9 mouse cellular contexts compared by ENCODE assay signal in the genomic region with DNA sequence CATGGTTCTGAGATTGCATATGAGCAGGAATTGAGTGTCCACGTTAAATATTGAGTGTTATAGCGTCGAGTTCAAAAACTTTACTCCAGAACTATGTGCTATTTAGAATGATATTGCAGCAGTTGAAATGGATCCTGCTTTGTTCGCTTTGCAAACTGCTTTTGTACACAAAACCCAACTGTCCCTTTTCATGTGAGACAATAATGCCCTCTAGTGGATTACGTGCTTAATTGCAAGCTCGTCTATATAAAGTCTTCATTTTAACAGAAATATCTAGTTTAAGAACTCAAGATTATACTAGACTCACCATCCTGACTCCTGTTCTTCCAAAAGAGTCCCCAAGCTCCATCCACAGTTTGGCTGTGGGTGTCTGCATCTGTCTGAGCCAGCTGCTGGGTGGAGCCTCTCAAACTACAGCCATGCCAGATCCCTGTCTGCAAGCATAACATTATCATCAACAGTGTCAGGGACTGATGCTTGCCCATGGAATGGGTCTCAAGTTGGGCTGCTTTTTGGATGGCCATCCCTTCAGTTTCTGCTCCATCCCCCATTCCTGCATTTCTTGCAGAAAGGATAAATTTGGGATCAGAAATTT. TPM values are rescaled to one million over a fixed set of nuclear protein-coding genes. Genes with fewer than 3 reads are reported as not detected.
DNase-seq lines count a peak whose midpoint lies in the region; ATAC-seq and TF ChIP-seq lines count a peak whose summit lies in the region.
"Had no signal": no experiment of that assay in that cellular context is flagged by ENCODE, and none has a peak within 500 bp of the region (broad histone marks: within the 10 kb centered on the region; RNA-seq: fewer than 3 reads in every experiment).

No protein-coding gene starts in this region.

- H3K4me2 ChIP-seq in heart, embryonic 11.5 days, result no peak overlapping the region
- H3K4me2 ChIP-seq: limb, embryonic 12.5 days had no signal

- 9% methylated on average over 6 of the region's 6 CpGs for WGBS in heart, embryonic 11.5 days (ENCODE audit: insufficient replicate concordance)
- WGBS in bone marrow, adult 2 months, result 5% methylated on average over 6 of the region's 6 CpGs

- no peak for ATAC-seq in heart, embryonic 11.5 days (replicated peaks; ENCODE audit: insufficient number of reproducible peaks, low FRiP score, low TSS enrichment)

- intact Hi-C loops in heart, postnatal 10 days (cut with DNase I), result loop anchor here (1.0 kb wide), 1 partner anchor 142 kb away; no protein-coding TSS in a partner anchor

- no peak overlapping the region for H3K9ac ChIP-seq in heart, embryonic 11.5 days (ENCODE audit: low read depth, low read length)
- H3K9ac ChIP-seq: limb, embryonic 12.5 days had no signal

- TF ChIP-seq POLR2A in bone marrow, adult 2 months (IDR thresholded peaks at IDR 0.05; ENCODE audit: borderline replicate concordance, control insufficient read depth, low read depth, low read length), result no peak

- peaks cover 17% of the 10 kb centered on the region for H3K4me1 ChIP-seq in heart, embryonic 11.5 days (ENCODE audit: control insufficient read depth, insufficient read depth, low read length)
- H3K4me1 ChIP-seq in bone marrow, adult 2 months (ENCODE audit: control insufficient read depth, insufficient read depth, low read length), result peaks cover 2% of the 10 kb centered on the region; the same call in 1 of the 2 replicates

- H3K9me3 ChIP-seq in heart, embryonic 11.5 days (replicated peaks; ENCODE audit: control insufficient read depth, low read length), result no peaks in the 10 kb centered on the region
- H3K9me3 ChIP-seq: limb, embryonic 12.5 days had no signal

- H3K27me3 ChIP-seq in heart, embryonic 11.5 days (ENCODE audit: control insufficient read depth, insufficient read depth, low read length), result no peaks in the 10 kb centered on the region
- H3K27me3 ChIP-seq: limb, embryonic 12.5 days had no signal

- no peak overlapping the region for H3K4me3 ChIP-seq in heart, embryonic 11.5 days (ENCODE audit: low read depth, low read length)
- H3K4me3 ChIP-seq in bone marrow, adult 2 months (replicated peaks; ENCODE audit: control insufficient read depth, low read depth, low read length), result no peak overlapping the region
- H3K4me3 ChIP-seq: limb, embryonic 12.5 days had no signal

- DNase-seq in heart, adult 8-10 months (ENCODE audit: low spot score), result peak; percentile 38
- peak; percentile 29 to 43 for DNase-seq in B cell, adult 2 months
- DNase-seq in heart, postnatal 10 days, result peak; percentile 45 to 54
- DNase-seq in retina, embryonic 14.5 days (ENCODE audit: low spot score), result peak; percentile 84
- no peak for DNase-seq in adrenal gland, adult 2 months
- DNase-seq in left cerebral cortex, adult 18-20 months (ENCODE audit: low spot score in 2 of 2), result no peak

- H3K36me3 ChIP-seq in heart, embryonic 11.5 days (ENCODE audit: control insufficient read depth, insufficient read depth, low read length), result no peaks in the 10 kb centered on the region
- H3K36me3 ChIP-seq: limb, embryonic 12.5 days had no signal

- no peak overlapping the region for H3K27ac ChIP-seq in heart, embryonic 11.5 days (ENCODE audit: low read depth, low read length)
- no peak overlapping the region for H3K27ac ChIP-seq in bone marrow, adult 2 months (ENCODE audit: control insufficient read depth, insufficient read depth, low read depth, low read length, poor library complexity)
- H3K27ac ChIP-seq: limb, embryonic 12.5 days had no signal

- peak; percentile 22; the same call in 1 of the 2 replicates for TF ChIP-seq CTCF in bone marrow, adult 2 months (IDR thresholded peaks at IDR 0.05; ENCODE audit: control insufficient read depth, insufficient read depth, low read length)

RNA-seq across cellular contexts. Expression of gene Fam49a, which starts 56.3 kb away (rescaled TPM):
- total RNA-seq in heart, adult 8-10 months (2022), result 1 to 10 TPM; 6.3 to 8.3 (median 6.8) TPM
- 48.9 and 63.7 TPM in 2 replicates for polyA plus RNA-seq in heart, embryonic 11.5 days (2014; fragmentation: Nextera tagmentation; extraction: Ambion mirVana)
- polyA plus RNA-seq in bone marrow, adult 2 months (2011; ENCODE audit: insufficient read depth, insufficient read length, low replicate concordance, missing spikeins), result 3.5 and 6.2 TPM in 2 replicates
- total RNA-seq in heart, postnatal 10 days (2021), result 10 to 100 TPM; 14.7 to 15.6 TPM
- total RNA-seq in adrenal gland, adult 2 months (2021), result 10 to 100 TPM; 19.7 to 20.0 TPM
- 5.2 and 7.1 TPM in 2 replicates for polyA plus RNA-seq in adrenal gland, adult 2 months (2012; rRNA removed)
- total RNA-seq in left cerebral cortex, adult 18-20 months (2021), result 100 to 1,000 TPM; 179 TPM

Comparison
In these comparisons a context has a peak if more than half of its experiments do, and no peak if none do; other contexts are left out.
1. DNase-seq: peak in heart, adult 8-10 months (single experiment), B cell, adult 2 months (2 of 2), heart, postnatal 10 days (2 of 2) and retina, embryonic 14.5 days (single experiment); none in adrenal gland, adult 2 months (single experiment) and left cerebral cortex, adult 18-20 months (0 of 2).
2. RNA of gene Fam49a, which starts 56.3 kb away (total RNA-seq): 179 TPM in left cerebral cortex, adult 18-20 months; 19.7 to 20.0 TPM in adrenal gland, adult 2 months, 14.7 to 15.6 TPM in heart, postnatal 10 days and 6.3 to 8.3 TPM in heart, adult 8-10 months; every median in the first group is over 4 times any median in the second.